Mouse (Mus musculus): ENCODE data around the gene Serinc1. TPM values are rescaled to one million over a fixed set of nuclear protein-coding genes. Genes with fewer than 3 reads are reported as not detected.

Serinc1 gene
- 80.9 and 81.7 TPM in 2 replicates for polyA plus RNA-seq (2015; fragmentation: Nextera tagmentation; extraction: Ambion mirVana)

- TF ChIP-seq CTCF (IDR thresholded peaks at IDR 0.05; ENCODE audit: low read depth): no peak
Observed at GRCm38 (mm10) chr10:57532218-57533101, at the start of gene Serinc1. Serinc1 (minus strand) TSS chr10:57532530.

DNA sequence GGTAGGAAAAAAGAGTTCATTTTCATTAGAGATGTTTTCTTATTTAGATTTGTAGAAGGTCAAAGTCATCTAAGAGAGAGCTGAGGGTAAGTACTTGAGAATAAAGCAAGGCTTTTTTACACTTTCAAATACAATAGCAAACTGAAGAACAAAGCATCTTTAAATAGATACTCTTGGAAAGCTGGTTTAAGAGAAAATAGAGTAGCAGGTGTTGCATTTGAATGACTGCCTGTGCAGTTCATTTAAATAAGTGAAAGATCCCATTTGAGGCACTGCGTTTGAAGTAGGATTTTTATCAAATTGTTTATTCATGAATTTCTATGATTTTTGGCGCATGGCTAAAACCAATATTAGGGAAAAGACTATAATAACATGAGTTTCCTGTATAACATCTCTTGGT lies 44.4 kb upstream of the Serinc1 start:
- no peaks in the 10 kb centered on the region for H3K4me1 ChIP-seq (replicated peaks; ENCODE audit: control insufficient read depth, insufficient read depth, low read length)
- ATAC-seq: no peak
- no peaks in the 10 kb centered on the region for H3K9me3 ChIP-seq (ENCODE audit: control insufficient read depth)
- no peak for TF ChIP-seq CTCF (IDR thresholded peaks at IDR 0.05; ENCODE audit: low read depth)
- H3K27me3 ChIP-seq (replicated peaks; ENCODE audit: control insufficient read depth, insufficient read depth, low read length): no peaks in the 10 kb centered on the region
- H3K27ac ChIP-seq (ENCODE audit: low read depth, low read length): no peak overlapping the region
- no peak overlapping the region for H3K9ac ChIP-seq (ENCODE audit: low read depth, low read length)
- WGBS: 82% methylated on average over 2 of the region's 2 CpGs
- no peak overlapping the region for H3K4me2 ChIP-seq (replicated peaks; ENCODE audit: low read depth)
- no peaks in the 10 kb centered on the region for H3K36me3 ChIP-seq (ENCODE audit: control insufficient read depth, insufficient read depth)
- no peak overlapping the region for H3K4me3 ChIP-seq (ENCODE audit: low read depth, low read length)

More at GRCm38 (mm10) chr10:57532218-57533101, at the start of gene Serinc1:
- H3K4me1 ChIP-seq (replicated peaks; ENCODE audit: control insufficient read depth, insufficient read depth, low read length): 0 out of 2 replicates have a peak, but pooled peaks cover 6% of the 10 kb centered on the region
- H3K9ac ChIP-seq (ENCODE audit: low read depth, low read length): peak within 1 kb of the TSS; percentile 70
- peak within 1 kb of the TSS; percentile 80 for H3K27ac ChIP-seq (ENCODE audit: low read depth, low read length)
- no peaks in the 10 kb centered on the region for H3K27me3 ChIP-seq (replicated peaks; ENCODE audit: control insufficient read depth, insufficient read depth, low read length)
- WGBS: 12% methylated on average over 49 of the region's 49 CpGs
- peak within 1 kb of the TSS; percentile 62 for H3K4me2 ChIP-seq (replicated peaks; ENCODE audit: low read depth)
- ATAC-seq: peak; percentile 100
- H3K4me3 ChIP-seq (ENCODE audit: low read depth, low read length): peak within 1 kb of the TSS; percentile 73
- H3K9me3 ChIP-seq (ENCODE audit: control insufficient read depth): no peaks in the 10 kb centered on the region
- no peaks in the 10 kb centered on the region for H3K36me3 ChIP-seq (ENCODE audit: control insufficient read depth, insufficient read depth)

GRCm38 (mm10) chr10:57572130-57572529 lies 39.8 kb upstream of the Serinc1 start:
- H3K9ac ChIP-seq (ENCODE audit: low read depth, low read length): no peak overlapping the region
- H3K4me3 ChIP-seq (ENCODE audit: low read depth, low read length): no peak overlapping the region
- H3K9me3 ChIP-seq (ENCODE audit: control insufficient read depth): no peaks in the 10 kb centered on the region
- H3K36me3 ChIP-seq (ENCODE audit: control insufficient read depth, insufficient read depth): no peaks in the 10 kb centered on the region
- no peaks in the 10 kb centered on the region for H3K4me1 ChIP-seq (replicated peaks; ENCODE audit: control insufficient read depth, insufficient read depth, low read length)
- H3K27ac ChIP-seq (ENCODE audit: low read depth, low read length): no peak overlapping the region
- WGBS: 59% methylated on average over 4 of the region's 4 CpGs
- no peaks in the 10 kb centered on the region for H3K27me3 ChIP-seq (replicated peaks; ENCODE audit: control insufficient read depth, insufficient read depth, low read length)
- TF ChIP-seq CTCF (IDR thresholded peaks at IDR 0.05; ENCODE audit: low read depth): no peak
- ATAC-seq: no peak
- no peak overlapping the region for H3K4me2 ChIP-seq (replicated peaks; ENCODE audit: low read depth)

- H3K27me3 ChIP-seq (replicated peaks; ENCODE audit: control insufficient read depth, insufficient read depth, low read length): no peaks in the 10 kb centered on the region
- H3K36me3 ChIP-seq (ENCODE audit: control insufficient read depth, insufficient read depth): no peaks in the 10 kb centered on the region
- ATAC-seq: no peak
- H3K4me3 ChIP-seq (ENCODE audit: low read depth, low read length): no peak overlapping the region
- peak; percentile 79 for TF ChIP-seq CTCF (IDR thresholded peaks at IDR 0.05; ENCODE audit: low read depth)
- H3K4me2 ChIP-seq (replicated peaks; ENCODE audit: low read depth): no peak overlapping the region
- no peak overlapping the region for H3K27ac ChIP-seq (ENCODE audit: low read depth, low read length)
- H3K9ac ChIP-seq (ENCODE audit: low read depth, low read length): no peak overlapping the region
- no peaks in the 10 kb centered on the region for H3K4me1 ChIP-seq (replicated peaks; ENCODE audit: control insufficient read depth, insufficient read depth, low read length)
- no peaks in the 10 kb centered on the region for H3K9me3 ChIP-seq (ENCODE audit: control insufficient read depth)
- WGBS: 39% methylated on average over 8 of the region's 8 CpGs
Observed at GRCm38 (mm10) chr10:57571211-57571730, 38.9 kb upstream of the Serinc1 start.

DNA sequence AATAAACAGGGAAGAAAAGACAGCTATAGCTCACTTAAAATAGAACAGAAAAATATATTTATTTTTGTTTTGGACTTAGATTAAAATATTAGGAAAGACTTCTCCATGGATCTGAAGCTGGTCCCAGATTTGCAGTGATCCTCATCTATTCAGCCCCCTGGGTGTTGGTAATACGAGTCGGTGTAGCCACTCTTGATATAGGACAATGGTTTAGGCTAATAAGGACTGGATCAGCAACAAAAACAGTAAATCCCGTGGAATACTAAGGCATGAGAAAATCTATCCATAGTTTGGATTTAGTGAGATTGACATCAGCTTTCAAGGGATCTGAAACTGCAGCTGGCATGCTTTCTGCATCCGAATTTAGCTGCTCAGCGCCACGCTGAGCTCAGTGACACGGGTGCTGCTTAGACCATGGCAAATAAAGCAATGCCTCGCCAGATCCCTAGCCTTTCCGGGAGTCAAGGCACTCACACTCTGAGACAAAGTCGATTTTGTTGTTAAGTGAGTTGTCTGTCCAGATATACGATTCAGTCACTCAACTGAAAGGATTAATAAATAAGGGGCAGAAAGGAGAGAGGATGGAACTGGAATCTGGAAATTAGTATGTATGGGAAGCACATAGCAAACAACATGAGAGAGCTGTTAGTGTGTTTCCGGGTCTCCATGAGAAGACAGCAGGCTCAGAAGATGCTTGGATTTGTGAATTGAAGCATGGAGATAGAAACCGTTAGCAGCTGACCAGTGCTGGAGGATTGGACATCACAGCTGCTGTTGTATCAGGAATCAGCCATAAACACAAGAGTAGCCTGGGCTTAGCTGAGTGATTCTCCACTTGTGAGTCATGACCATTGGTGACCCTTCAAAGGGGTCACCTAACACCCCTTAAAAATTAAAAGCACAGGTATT lies 36.9 kb upstream of the Serinc1 start:
- Histone ChIP-seq H3K9ac (ENCODE audit: low read depth, low read length) (no peak overlapping the region), H3K36me3 (ENCODE audit: control insufficient read depth, insufficient read depth) (no peaks in the 10 kb centered on the region), H3K27me3 (replicated peaks; ENCODE audit: control insufficient read depth, insufficient read depth, low read length) (no peaks in the 10 kb centered on the region), H3K4me3 (ENCODE audit: low read depth, low read length) (no peak overlapping the region), H3K4me1 (replicated peaks; ENCODE audit: control insufficient read depth, insufficient read depth, low read length) (no peaks in the 10 kb centered on the region), H3K4me2 (replicated peaks; ENCODE audit: low read depth) (no peak overlapping the region), H3K27ac (ENCODE audit: low read depth, low read length) (no peak overlapping the region), H3K9me3 (ENCODE audit: control insufficient read depth) (no peaks in the 10 kb centered on the region)
- ATAC-seq: no peak
- TF ChIP-seq CTCF (IDR thresholded peaks at IDR 0.05; ENCODE audit: low read depth): no peak
- 78% methylated on average over 13 of the region's 13 CpGs for WGBS

- Histone ChIP-seq H3K4me3 (ENCODE audit: low read depth, low read length) (no peak overlapping the region), H3K9ac (ENCODE audit: low read depth, low read length) (no peak overlapping the region), H3K9me3 (ENCODE audit: control insufficient read depth) (no peaks in the 10 kb centered on the region), H3K4me1 (replicated peaks; ENCODE audit: control insufficient read depth, insufficient read depth, low read length) (no peaks in the 10 kb centered on the region), H3K36me3 (ENCODE audit: control insufficient read depth, insufficient read depth) (no peaks in the 10 kb centered on the region), H3K4me2 (replicated peaks; ENCODE audit: low read depth) (no peak overlapping the region), H3K27ac (ENCODE audit: low read depth, low read length) (no peak overlapping the region), H3K27me3 (replicated peaks; ENCODE audit: control insufficient read depth, insufficient read depth, low read length) (no peaks in the 10 kb centered on the region)
- TF ChIP-seq CTCF (IDR thresholded peaks at IDR 0.05; ENCODE audit: low read depth): no peak
- ATAC-seq: no peak
- WGBS: 40% methylated on average over 1 of the region's 1 CpGs
Observed at GRCm38 (mm10) chr10:57566221-57566620, 33.9 kb upstream of the Serinc1 start.
